Mouse (Mus musculus): ENCODE measurements around the gene Cc2d1b.

The Cc2d1b gene

GRCm38 (mm10) chr4:108619587-108620341 is at the start of gene Cc2d1b:
Gene Cc2d1b (plus strand): TSS chr4:108619940.
- peak; percentile 78 to 91 for DNase-seq (ENCODE audit: low spot score in 2 of 2)

- DNase-seq (ENCODE audit: low spot score in 2 of 2) = no peak
These were observed 47.1 kb upstream of the Cc2d1b start for GRCm38 (mm10) chr4:108572644-108573043.

GRCm38 (mm10) chr4:108578840-108579742 is 40.6 kb upstream of the Cc2d1b start, which contains the start of the genes Prpf38a and Orc1:
Gene Prpf38a (minus strand): TSS chr4:108579336.
Gene Orc1 (plus strand): TSS chr4:108579423.
- peak; percentile 97 to 99 for DNase-seq (ENCODE audit: low spot score in 2 of 2)

GRCm38 (mm10) chr4:108579743-108580411 is 39.9 kb upstream of the Cc2d1b start:
- DNase-seq (ENCODE audit: low spot score in 2 of 2) = peak in 1 of 2 experiments; percentile 26

GRCm38 (mm10) chr4:108593376-108593775 is 26.4 kb upstream of the Cc2d1b start:
- no peak for DNase-seq (ENCODE audit: low spot score in 2 of 2)

GRCm38 (mm10) chr4:108595785-108596184 is 24.0 kb upstream of the Cc2d1b start:
- DNase-seq (ENCODE audit: low spot score in 2 of 2) = no peak

GRCm38 (mm10) chr4:108598306-108598705 is 21.4 kb upstream of the Cc2d1b start:
- DNase-seq (ENCODE audit: low spot score in 2 of 2) = no peak

- DNase-seq (ENCODE audit: low spot score in 2 of 2) = no peak
These were observed 17.9 kb upstream of the Cc2d1b start for GRCm38 (mm10) chr4:108601870-108602269.

- DNase-seq (ENCODE audit: low spot score in 2 of 2) = no peak
These were observed 11.1 kb upstream of the Cc2d1b start for GRCm38 (mm10) chr4:108608651-108609050.

GRCm38 (mm10) chr4:108610935-108611334 is 8.8 kb upstream of the Cc2d1b start:
- no peak for DNase-seq (ENCODE audit: low spot score in 2 of 2)

GRCm38 (mm10) chr4:108618586-108618985 is 1.2 kb upstream of the Cc2d1b start:
- no peak for DNase-seq (ENCODE audit: low spot score in 2 of 2)

- DNase-seq (ENCODE audit: low spot score in 2 of 2) = peak in 1 of 2 experiments; percentile 33
These were observed 575 bp upstream of the Cc2d1b start for GRCm38 (mm10) chr4:108619165-108619564.

GRCm38 (mm10) chr4:108620536-108620935 is 796 bp downstream of the Cc2d1b start:
- DNase-seq (ENCODE audit: low spot score in 2 of 2) = no peak

- DNase-seq (ENCODE audit: low spot score in 2 of 2) = peak in 1 of 2 experiments; percentile 47
These were observed 1.8 kb downstream of the Cc2d1b start for GRCm38 (mm10) chr4:108621504-108621903.

GRCm38 (mm10) chr4:108627066-108627465 is 7.3 kb downstream of the Cc2d1b start:
- DNase-seq (ENCODE audit: low spot score in 2 of 2) = no peak

- DNase-seq (ENCODE audit: low spot score in 2 of 2) = no peak
These were observed 9.7 kb downstream of the Cc2d1b start for GRCm38 (mm10) chr4:108629363-108629880.

- DNase-seq (ENCODE audit: low spot score in 2 of 2) = no peak
These were observed 10.4 kb downstream of the Cc2d1b start for GRCm38 (mm10) chr4:108630096-108630495.

GRCm38 (mm10) chr4:108631616-108632015 is 11.9 kb downstream of the Cc2d1b start:
- no peak for DNase-seq (ENCODE audit: low spot score in 2 of 2)

- DNase-seq (ENCODE audit: low spot score in 2 of 2) = no peak
These were observed 14.0 kb downstream of the Cc2d1b start for GRCm38 (mm10) chr4:108633703-108634102.

GRCm38 (mm10) chr4:108634696-108635095 is 15.0 kb downstream of the Cc2d1b start:
- no peak for DNase-seq (ENCODE audit: low spot score in 2 of 2)

- DNase-seq (ENCODE audit: low spot score in 2 of 2) = no peak
These were observed 15.4 kb downstream of the Cc2d1b start for GRCm38 (mm10) chr4:108635101-108635500.

GRCm38 (mm10) chr4:108637721-108638120 is 18.0 kb downstream of the Cc2d1b start:
- no peak for DNase-seq (ENCODE audit: low spot score in 2 of 2)
